Mouse (Mus musculus): Measurements from ENCODE around the gene Slc16a10. TPM values are rescaled to one million over a fixed set of nuclear protein-coding genes. Genes with fewer than 3 reads are reported as not detected.

Gene Slc16a10
- 26.5 and 31.2 TPM in 2 replicates for polyA plus RNA-seq (2015; fragmentation: Nextera tagmentation; extraction: Ambion mirVana)

- DNase-seq (ENCODE audit: low spot score), result peak; percentile 97
Observed at GRCm38 (mm10) chr10:40141864-40142523, at the start of gene Slc16a10. Slc16a10 (minus strand) TSS chr10:40142258.

- DNase-seq (ENCODE audit: low spot score), result peak; percentile 25
Observed at GRCm38 (mm10) chr10:40191338-40191979, 49.4 kb upstream of the Slc16a10 start.

- peak; percentile 58 for DNase-seq (ENCODE audit: low spot score)
Observed at GRCm38 (mm10) chr10:40190871-40191270, 48.8 kb upstream of the Slc16a10 start.

DNA sequence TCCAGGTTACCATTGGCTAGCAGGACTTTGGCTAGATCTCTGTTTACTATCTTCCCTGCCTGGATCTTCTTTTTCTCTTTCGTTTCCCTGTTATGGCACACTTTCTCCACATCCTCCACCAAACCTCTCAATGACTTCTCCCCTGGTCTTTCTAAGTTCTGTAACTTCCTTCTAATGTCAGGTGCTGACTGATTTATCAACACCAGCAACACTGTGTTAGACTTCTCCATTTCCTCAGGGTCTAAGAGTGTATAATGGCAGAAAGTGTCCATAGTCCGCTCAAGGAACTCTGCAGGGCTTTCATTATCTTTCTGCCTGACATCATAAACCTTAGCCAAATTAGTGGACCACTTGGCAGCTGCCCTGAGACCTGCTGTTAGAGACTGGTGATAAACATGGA is 47.6 kb upstream of the Slc16a10 start:
- DNase-seq (ENCODE audit: low spot score), result no peak

- no peak for DNase-seq (ENCODE audit: low spot score)
Observed at GRCm38 (mm10) chr10:40188831-40189230, 46.8 kb upstream of the Slc16a10 start.

DNA sequence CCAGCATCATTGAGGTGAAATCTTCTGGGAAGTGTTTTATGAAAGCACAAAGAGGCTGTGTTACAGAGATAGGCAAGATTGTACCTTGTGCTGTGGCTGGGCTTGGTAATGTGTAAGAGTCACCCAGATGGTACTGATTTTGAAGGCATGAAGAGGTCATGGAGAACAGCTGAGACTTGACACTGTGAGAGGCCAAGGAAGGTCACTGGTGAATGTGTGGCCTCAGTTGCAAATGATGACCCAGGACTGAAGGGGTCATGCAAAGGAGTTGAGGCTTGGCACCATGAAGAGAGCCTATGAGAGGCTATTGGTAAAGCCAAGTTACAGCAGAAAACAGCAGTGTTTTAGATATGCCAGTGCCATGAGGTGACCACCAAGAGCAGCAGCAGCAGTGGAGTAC is 43.9 kb upstream of the Slc16a10 start:
- no peak for DNase-seq (ENCODE audit: low spot score)

GRCm38 (mm10) chr10:40180011-40180410 is 38.0 kb upstream of the Slc16a10 start:
- no peak for DNase-seq (ENCODE audit: low spot score)

GRCm38 (mm10) chr10:40179142-40179541 is 37.1 kb upstream of the Slc16a10 start:
- peak; percentile 42 for DNase-seq (ENCODE audit: low spot score)

DNA sequence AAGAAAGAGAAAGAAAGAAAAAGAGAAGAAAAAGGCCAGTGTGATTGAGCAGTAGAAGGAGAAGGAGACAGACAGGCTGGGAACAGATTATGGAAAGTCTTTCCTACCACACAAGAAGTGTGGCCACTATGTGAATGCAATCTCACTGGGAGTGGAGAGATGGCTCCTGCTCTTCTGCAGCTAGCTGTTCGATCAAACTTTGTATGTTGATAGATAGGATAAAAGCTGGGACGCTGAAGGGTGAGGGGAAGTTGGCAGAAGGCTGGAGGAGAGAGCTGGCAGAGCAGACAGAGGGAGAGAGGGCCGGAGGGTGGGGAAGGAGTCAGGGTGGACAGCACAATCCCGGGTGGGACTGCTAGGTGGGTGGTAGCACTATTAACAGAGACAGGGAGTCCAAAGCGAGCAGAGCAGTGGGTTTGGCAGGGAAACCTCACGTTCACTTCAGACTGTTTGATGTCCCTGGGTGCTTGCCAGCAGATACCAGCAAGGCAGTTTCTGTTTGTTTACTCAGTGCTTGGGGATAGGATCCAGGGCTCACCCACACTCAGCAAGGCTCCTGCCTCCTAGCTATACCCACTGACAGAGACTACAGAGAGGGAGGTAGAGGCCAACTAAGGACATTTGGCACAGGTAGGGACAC is 35.4 kb upstream of the Slc16a10 start:
- DNase-seq (ENCODE audit: low spot score), result no peak

DNA sequence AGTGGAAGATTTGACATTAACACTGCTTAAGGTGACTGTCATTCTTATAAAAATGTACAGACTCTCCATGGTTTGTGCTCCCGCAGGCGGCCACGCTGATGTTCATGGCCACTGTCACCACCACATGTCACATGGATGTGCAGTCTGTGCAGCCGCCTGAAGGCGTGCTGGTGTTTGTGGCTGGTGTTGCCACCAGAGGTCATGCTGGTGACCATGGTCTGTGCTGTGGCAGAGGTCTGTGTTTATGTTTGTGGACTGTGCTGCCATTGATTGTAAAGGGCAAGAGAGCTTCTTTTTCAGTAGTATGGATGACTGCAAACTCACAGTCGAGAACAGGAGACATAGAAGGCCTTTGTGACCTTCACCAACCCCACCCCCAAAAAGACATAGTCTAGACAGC is 30.1 kb upstream of the Slc16a10 start:
- no peak for DNase-seq (ENCODE audit: low spot score)

DNA sequence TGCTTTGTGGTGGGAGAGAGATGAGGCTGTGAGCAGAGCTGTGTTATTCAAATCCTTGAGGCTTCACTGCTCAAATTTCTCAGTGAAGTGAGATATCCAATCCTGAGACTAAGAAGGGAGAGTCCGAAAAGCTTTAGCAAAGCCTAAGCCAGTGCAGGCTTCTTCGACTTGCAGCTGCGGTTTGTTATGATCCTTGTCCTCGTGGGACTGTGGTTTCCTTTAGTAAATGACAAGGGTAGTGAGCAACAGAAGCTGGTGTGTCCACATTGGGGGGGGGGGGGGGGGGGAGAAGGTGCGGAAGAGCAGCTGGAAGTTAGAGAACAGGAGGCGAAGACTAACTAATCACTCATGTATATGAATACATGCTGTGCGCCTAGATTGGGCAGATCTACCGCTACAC is 29.2 kb upstream of the Slc16a10 start:
- peak; percentile 43 for DNase-seq (ENCODE audit: low spot score)

DNA sequence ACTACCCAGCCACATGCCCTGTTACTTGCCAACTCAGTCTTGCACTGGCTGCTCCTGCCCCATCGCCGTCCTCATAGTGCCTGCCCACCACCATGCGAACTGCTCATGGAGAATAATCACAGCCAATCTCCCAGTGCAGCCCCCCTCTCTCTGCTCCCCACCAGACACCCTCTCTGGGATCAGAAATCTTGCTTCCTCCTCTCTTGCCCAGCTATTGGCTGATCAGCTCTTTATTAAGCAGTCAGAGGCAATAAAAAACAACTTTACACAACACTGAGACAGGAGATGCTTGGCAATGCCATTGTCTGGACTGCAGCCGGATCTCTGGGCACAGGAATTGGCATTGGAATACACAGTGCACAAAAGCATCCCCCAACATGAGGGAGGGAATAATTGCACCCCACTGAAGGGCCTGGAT is 28.1 kb upstream of the Slc16a10 start:
- no peak for DNase-seq (ENCODE audit: low spot score)

DNA sequence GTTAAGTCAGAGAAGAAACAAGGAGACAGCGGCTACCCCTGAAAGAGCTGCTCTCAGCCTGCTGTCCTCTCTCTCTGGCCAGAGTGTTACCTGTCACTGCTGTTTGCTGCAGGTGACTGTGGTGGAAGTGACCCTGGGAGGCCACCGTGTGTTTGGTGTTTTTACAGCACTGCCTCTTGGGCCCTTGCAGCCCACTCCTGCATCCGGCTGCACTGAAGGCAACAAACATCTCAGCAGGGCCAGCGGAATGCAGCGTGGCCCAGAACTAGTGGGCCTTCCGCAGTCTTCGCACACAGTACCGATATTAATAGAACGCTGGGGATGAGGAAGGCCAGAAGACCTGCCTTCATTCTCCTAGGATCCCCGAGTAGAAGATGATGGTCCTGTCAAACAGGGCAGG is 27.5 kb upstream of the Slc16a10 start:
- DNase-seq (ENCODE audit: low spot score), result no peak

GRCm38 (mm10) chr10:40169088-40169487 is 27.0 kb upstream of the Slc16a10 start:
- DNase-seq (ENCODE audit: low spot score), result no peak

- DNase-seq (ENCODE audit: low spot score), result peak; percentile 80
Observed at GRCm38 (mm10) chr10:40164421-40165386, 22.6 kb upstream of the Slc16a10 start.

GRCm38 (mm10) chr10:40163914-40164313 is 21.9 kb upstream of the Slc16a10 start:
- DNase-seq (ENCODE audit: low spot score), result no peak

DNA sequence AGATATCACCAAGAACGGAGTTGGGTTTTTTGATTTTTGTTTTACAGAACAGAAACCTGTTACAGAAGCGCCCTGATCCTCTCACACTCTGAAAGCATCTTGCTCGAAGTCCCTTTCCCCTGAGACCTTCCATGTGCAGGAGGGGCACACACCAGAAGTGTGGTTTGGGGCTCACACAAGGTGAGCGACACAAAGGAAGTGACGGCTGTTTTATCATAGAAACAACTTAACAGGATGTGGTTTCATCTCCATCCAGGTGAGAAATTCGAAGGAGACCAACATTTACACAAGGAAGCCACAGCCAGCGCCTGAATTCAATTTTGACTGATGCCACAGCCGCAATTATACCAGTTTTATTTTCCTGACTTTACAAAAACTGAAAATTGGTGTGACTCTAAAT is 21.3 kb upstream of the Slc16a10 start:
- peak; percentile 91 for DNase-seq (ENCODE audit: low spot score)

DNA sequence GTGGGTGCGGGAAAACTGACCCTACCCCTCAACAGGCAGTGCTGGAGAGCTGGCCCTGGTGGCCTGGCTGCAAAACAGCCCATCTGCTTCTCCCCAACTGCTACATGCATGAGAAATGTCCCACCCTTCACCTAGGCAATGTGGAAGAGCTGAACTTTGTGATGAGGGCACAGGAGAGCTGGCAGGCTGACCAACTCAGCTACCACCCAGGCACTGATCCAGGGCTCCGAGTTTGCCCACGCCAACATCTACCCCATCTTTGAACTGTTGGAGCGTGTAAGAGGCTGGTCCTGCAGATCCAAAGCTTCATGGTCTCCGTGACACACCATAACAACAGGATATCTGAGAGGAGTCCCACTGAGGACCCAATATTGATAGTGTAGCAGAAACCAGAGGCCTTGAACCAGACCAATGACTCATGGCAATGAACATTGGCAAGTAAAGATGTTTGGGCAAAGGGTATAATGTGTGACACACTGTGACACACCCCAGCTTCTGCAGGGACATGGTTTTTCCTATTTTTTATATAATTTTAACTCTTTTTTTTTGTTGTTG is 19.7 kb upstream of the Slc16a10 start:
- no peak for DNase-seq (ENCODE audit: low spot score)

DNA sequence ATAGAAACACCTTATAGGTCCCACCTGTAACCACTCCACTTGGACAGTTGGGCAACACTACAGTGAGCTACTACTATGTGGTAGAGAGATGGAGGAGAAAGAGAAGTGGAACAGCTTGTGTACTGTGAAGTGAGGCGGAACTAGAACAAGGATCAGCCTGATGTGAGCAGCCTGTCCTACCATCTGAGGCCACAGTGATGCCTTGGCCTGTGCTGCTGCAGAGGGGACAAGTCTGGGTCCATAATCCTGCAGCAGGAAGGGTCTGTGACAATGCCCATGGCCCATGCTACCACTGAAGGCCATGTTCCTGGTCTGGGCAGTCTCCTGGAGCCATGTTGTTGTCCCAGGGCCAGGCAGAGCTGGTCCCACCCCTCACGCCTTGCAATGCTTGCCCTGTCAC is 19.2 kb upstream of the Slc16a10 start:
- DNase-seq (ENCODE audit: low spot score), result no peak

DNA sequence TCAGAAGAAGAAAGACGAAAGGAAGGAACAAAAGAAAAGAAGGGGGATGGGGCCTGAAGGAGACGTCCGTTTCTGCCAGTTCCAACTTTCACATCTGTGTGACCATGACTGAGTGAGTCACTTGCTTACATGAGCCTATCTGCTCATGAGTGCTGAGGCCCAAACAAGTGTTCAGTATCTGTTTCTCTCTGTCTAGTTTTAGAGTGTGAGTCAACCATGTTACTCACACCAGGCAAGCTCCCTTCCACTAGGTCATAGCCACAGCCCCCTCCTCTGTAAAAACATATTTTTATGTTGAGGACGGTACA is 10.4 kb upstream of the Slc16a10 start:
- DNase-seq (ENCODE audit: low spot score), result no peak

DNA sequence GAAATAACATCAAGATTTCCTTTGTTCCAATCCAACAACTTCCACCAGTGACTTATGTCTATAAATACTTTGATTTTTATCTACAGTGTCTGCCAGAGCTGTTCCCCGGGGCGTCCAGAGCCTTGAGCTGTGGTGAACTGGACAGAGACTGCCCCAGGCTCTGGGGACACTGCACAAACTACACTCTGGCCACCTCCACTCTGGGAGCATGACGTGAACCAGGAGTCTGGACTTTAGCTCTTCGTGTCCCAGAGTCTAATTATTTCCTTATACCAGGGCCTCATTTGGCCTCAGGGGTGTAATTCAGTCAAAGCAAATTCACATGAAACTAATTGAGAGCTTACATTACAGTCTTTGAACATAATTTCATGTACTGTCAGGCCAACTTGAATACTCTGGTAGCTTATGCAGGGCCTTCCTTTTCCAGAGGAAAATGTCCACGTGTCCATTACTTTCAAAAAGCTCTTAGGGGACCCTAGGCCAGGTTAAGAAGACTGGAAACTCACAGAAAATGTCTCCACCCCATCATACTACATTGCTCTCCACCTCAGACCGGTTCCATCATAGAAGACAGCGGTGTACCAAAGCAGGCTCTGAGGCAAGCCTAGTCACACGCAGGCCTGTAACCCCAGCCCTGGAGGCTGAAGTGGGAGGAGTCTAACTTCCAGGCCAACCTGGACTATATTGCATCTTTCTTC is 9.9 kb upstream of the Slc16a10 start:
- peak; percentile 43 for DNase-seq (ENCODE audit: low spot score)

Data from thymus, postnatal 0 days (tissue).